Mouse (Mus musculus): ENCODE data around the gene Ccdc141. TPM values are rescaled to one million over a fixed set of nuclear protein-coding genes. Genes with fewer than 3 reads are reported as not detected.

Gene Ccdc141
- polyA plus RNA-seq, 1 experiment from 2014 or later: 13.6 TPM

DNA sequence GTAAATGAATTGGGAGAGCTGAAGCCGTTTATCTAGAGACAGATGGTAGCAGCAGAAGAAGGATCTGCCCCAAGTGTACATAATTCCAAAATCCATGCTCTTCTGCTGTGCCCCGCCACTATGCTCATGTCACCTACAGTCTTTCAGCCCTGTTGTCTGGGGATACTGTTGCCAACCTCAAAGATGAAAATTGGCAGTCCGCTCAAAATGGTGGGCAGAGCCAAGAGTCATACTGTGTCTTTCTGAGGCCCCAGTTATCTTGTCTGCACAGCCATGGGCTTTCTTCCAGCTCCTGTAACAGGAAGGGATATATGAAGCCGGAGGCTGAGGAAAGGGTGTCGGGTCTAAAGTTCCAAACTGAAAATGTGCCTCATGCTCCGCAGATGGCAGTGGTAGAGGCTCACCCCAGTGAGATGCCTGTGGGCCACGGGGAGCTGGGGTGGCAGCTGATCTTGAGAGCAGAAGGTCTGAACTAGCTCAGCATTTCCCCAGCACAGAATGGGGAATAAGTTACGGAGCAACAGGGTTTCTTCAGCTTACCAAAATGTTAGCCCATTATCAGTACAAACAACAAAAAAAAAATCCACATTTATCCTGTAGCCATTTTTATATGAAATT, 60.8 kb downstream of the Ccdc141 start:
- no peak for ATAC-seq (ENCODE audit: low FRiP score, low TSS enrichment)
- Histone ChIP-seq H3K27ac (ENCODE audit: low read depth, low read length) (no peak overlapping the region), H3K36me3 (ENCODE audit: control insufficient read depth, insufficient read depth, low read length) (no peaks in the 10 kb centered on the region), H3K4me2 (replicated peaks; ENCODE audit: low read depth, low read length) (no peak overlapping the region), H3K27me3 (ENCODE audit: control insufficient read depth, insufficient read depth, low read length) (no peaks in the 10 kb centered on the region), H3K9me3 (ENCODE audit: control insufficient read depth, low read length) (no peaks in the 10 kb centered on the region), H3K4me3 (ENCODE audit: low read length) (no peak overlapping the region), H3K4me1 (ENCODE audit: control insufficient read depth, insufficient read depth, low read length) (no peaks in the 10 kb centered on the region), H3K9ac (ENCODE audit: low read depth, low read length) (no peak overlapping the region)
- 84% methylated on average over 8 of the region's 8 CpGs for WGBS

DNA sequence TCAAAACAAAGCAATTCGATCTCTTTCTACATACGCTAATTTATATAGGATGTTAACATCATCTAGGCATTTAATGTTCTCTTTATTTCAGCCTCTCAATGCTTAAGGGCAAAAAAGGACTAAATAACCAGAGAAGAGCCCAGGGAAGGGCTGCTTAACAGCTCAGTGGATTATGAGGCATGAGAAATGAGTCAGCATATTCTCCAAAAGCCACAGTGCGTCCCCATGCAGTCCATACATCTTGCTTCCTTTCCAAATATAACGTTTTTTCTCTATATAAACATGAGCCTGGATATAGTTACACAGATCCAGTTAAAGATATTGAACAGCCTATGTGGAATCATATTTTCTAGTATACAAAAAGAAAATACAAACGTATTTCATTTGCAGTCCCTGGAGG, 61.9 kb downstream of the Ccdc141 start:
- Histone ChIP-seq H3K27me3 (ENCODE audit: control insufficient read depth, insufficient read depth, low read length) (no peaks in the 10 kb centered on the region), H3K9ac (ENCODE audit: low read depth, low read length) (no peak overlapping the region), H3K4me1 (ENCODE audit: control insufficient read depth, insufficient read depth, low read length) (no peaks in the 10 kb centered on the region), H3K27ac (ENCODE audit: low read depth, low read length) (no peak overlapping the region), H3K9me3 (ENCODE audit: control insufficient read depth, low read length) (no peaks in the 10 kb centered on the region), H3K36me3 (ENCODE audit: control insufficient read depth, insufficient read depth, low read length) (no peaks in the 10 kb centered on the region), H3K4me2 (replicated peaks; ENCODE audit: low read depth, low read length) (no peak overlapping the region), H3K4me3 (ENCODE audit: low read length) (no peak overlapping the region)
- 85% methylated on average over 5 of the region's 5 CpGs for WGBS
- ATAC-seq (ENCODE audit: low FRiP score, low TSS enrichment): no peak

DNA sequence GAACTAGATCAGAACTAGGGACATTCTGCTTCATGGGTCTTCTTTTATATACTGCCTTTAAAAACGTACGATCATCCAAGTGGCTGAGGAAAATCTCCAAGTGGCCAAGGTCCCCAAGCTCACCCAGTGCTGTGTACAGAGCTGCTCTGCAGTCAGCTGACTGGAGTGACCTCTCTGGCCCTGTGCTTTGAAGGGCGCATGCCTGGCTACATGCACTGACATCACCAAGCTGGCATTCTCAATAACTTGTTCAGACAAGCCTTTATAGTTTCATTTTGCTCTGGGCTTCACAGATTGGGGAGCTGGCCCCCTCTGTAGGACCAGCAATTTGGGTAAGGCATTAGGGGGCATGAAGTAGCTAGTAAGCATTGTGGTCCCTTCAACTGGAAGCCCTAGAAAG, 64.3 kb downstream of the Ccdc141 start:
- H3K9ac ChIP-seq (ENCODE audit: low read depth, low read length): no peak overlapping the region
- H3K27me3 ChIP-seq (ENCODE audit: control insufficient read depth, insufficient read depth, low read length): no peaks in the 10 kb centered on the region
- 91% methylated on average over 3 of the region's 3 CpGs for WGBS
- no peaks in the 10 kb centered on the region for H3K36me3 ChIP-seq (ENCODE audit: control insufficient read depth, insufficient read depth, low read length)
- no peaks in the 10 kb centered on the region for H3K4me1 ChIP-seq (ENCODE audit: control insufficient read depth, insufficient read depth, low read length)
- H3K9me3 ChIP-seq (ENCODE audit: control insufficient read depth, low read length): no peaks in the 10 kb centered on the region
- no peak overlapping the region for H3K4me3 ChIP-seq (ENCODE audit: low read length)
- no peak overlapping the region for H3K4me2 ChIP-seq (replicated peaks; ENCODE audit: low read depth, low read length)
- H3K27ac ChIP-seq (ENCODE audit: low read depth, low read length): no peak overlapping the region
- no peak for ATAC-seq (ENCODE audit: low FRiP score, low TSS enrichment)

DNA sequence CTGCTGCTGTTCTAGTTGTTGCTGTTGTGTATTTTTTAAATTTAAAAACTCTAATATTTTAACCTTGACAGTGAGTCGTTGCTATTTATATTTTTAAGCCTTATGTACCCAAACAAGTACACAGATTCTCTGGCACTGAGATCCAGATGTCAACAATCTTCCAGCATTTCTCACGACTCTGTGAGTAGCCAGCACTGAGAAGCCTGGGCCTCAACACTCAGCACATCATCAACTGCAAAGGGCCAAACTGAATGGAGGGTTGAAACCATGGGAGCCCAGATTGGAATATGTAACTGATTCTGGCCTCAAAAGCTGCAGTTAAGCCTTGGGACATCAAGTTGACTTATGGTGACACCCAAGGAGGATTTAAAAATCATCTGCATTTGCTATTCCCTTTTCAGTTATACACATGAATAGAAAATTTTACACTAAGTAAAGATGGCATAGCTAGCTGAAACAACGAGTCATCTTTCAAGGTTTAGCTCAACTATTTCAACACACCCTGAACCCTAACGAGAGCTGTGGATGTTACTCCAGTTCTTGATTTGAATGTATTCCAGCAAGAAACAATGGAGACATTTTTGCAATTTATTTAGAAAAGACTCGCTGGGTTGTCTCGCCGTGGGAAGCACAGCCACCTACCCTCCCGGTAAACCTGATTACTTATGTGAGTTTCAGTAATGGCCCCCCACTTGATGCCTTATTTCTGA, 65.3 kb downstream of the Ccdc141 start:
- no peak overlapping the region for H3K27ac ChIP-seq (ENCODE audit: low read depth, low read length)
- no peaks in the 10 kb centered on the region for H3K36me3 ChIP-seq (ENCODE audit: control insufficient read depth, insufficient read depth, low read length)
- no peaks in the 10 kb centered on the region for H3K27me3 ChIP-seq (ENCODE audit: control insufficient read depth, insufficient read depth, low read length)
- H3K4me3 ChIP-seq (ENCODE audit: low read length): no peak overlapping the region
- no peaks in the 10 kb centered on the region for H3K9me3 ChIP-seq (ENCODE audit: control insufficient read depth, low read length)
- 91% methylated on average over 8 of the region's 8 CpGs for WGBS
- no peak for ATAC-seq (ENCODE audit: low FRiP score, low TSS enrichment)
- H3K4me1 ChIP-seq (ENCODE audit: control insufficient read depth, insufficient read depth, low read length): no peaks in the 10 kb centered on the region
- no peak overlapping the region for H3K4me2 ChIP-seq (replicated peaks; ENCODE audit: low read depth, low read length)
- no peak overlapping the region for H3K9ac ChIP-seq (ENCODE audit: low read depth, low read length)

DNA sequence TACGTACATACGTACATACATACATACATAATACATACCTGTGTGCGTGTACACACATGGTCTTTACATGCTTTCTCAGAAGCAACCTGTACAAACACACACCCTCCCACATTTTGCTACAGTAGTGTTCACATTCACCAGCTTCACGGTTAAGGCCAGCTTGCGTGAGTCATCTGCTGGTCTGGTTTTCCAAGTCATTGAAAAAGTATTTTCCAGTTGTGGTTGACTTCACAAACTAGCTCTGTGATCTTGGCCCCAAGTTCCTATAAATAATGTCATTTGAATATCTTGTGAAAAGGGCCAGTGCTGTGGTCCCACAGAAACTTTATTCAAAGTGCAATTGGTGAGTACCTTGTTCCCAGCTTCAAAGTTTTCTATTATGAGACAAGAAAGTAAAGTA, 67.9 kb downstream of the Ccdc141 start:
- H3K9me3 ChIP-seq (ENCODE audit: control insufficient read depth, low read length): no peaks in the 10 kb centered on the region
- no peaks in the 10 kb centered on the region for H3K4me1 ChIP-seq (ENCODE audit: control insufficient read depth, insufficient read depth, low read length)
- no peak overlapping the region for H3K4me3 ChIP-seq (ENCODE audit: low read length)
- no peak overlapping the region for H3K4me2 ChIP-seq (replicated peaks; ENCODE audit: low read depth, low read length)
- 80% methylated on average over 5 of the region's 5 CpGs for WGBS
- no peak overlapping the region for H3K27ac ChIP-seq (ENCODE audit: low read depth, low read length)
- no peaks in the 10 kb centered on the region for H3K36me3 ChIP-seq (ENCODE audit: control insufficient read depth, insufficient read depth, low read length)
- no peak overlapping the region for H3K9ac ChIP-seq (ENCODE audit: low read depth, low read length)
- ATAC-seq (ENCODE audit: low FRiP score, low TSS enrichment): no peak
- no peaks in the 10 kb centered on the region for H3K27me3 ChIP-seq (ENCODE audit: control insufficient read depth, insufficient read depth, low read length)

GRCm38 (mm10) chr2:77099814-77100213, 70.6 kb downstream of the Ccdc141 start:
- Histone ChIP-seq H3K9me3 (ENCODE audit: control insufficient read depth, low read length) (no peaks in the 10 kb centered on the region), H3K4me2 (replicated peaks; ENCODE audit: low read depth, low read length) (no peak overlapping the region), H3K4me3 (ENCODE audit: low read length) (no peak overlapping the region), H3K27ac (ENCODE audit: low read depth, low read length) (no peak overlapping the region), H3K36me3 (ENCODE audit: control insufficient read depth, insufficient read depth, low read length) (no peaks in the 10 kb centered on the region), H3K4me1 (ENCODE audit: control insufficient read depth, insufficient read depth, low read length) (no peaks in the 10 kb centered on the region), H3K9ac (ENCODE audit: low read depth, low read length) (no peak overlapping the region), H3K27me3 (ENCODE audit: control insufficient read depth, insufficient read depth, low read length) (no peaks in the 10 kb centered on the region)
- no peak for ATAC-seq (ENCODE audit: low FRiP score, low TSS enrichment)
- WGBS: 84% methylated on average over 2 of the region's 2 CpGs

GRCm38 (mm10) chr2:77098769-77099168, 71.7 kb downstream of the Ccdc141 start:
- Histone ChIP-seq H3K27ac (ENCODE audit: low read depth, low read length) (no peak overlapping the region; the same call in 1 of the 2 replicates), H3K9me3 (ENCODE audit: control insufficient read depth, low read length) (no peaks in the 10 kb centered on the region), H3K27me3 (ENCODE audit: control insufficient read depth, insufficient read depth, low read length) (no peaks in the 10 kb centered on the region)

GRCm38 (mm10) chr2:77091749-77092148, 78.7 kb downstream of the Ccdc141 start:
- ATAC-seq (ENCODE audit: low FRiP score, low TSS enrichment): no peak
- H3K36me3 ChIP-seq (ENCODE audit: control insufficient read depth, insufficient read depth, low read length): no peaks in the 10 kb centered on the region
- H3K27me3 ChIP-seq (ENCODE audit: control insufficient read depth, insufficient read depth, low read length): no peaks in the 10 kb centered on the region
- H3K27ac ChIP-seq (ENCODE audit: low read depth, low read length): no peak overlapping the region
- WGBS: 97% methylated on average over 4 of the region's 4 CpGs
- H3K9me3 ChIP-seq (ENCODE audit: control insufficient read depth, low read length): no peaks in the 10 kb centered on the region
- H3K4me2 ChIP-seq (replicated peaks; ENCODE audit: low read depth, low read length): no peak overlapping the region
- H3K4me1 ChIP-seq (ENCODE audit: control insufficient read depth, insufficient read depth, low read length): no peaks in the 10 kb centered on the region
- no peak overlapping the region for H3K9ac ChIP-seq (ENCODE audit: low read depth, low read length)
- H3K4me3 ChIP-seq (ENCODE audit: low read length): no peak overlapping the region

More at GRCm38 (mm10) chr2:77098769-77099168, 71.7 kb downstream of the Ccdc141 start:
- no peaks in the 10 kb centered on the region for H3K4me1 ChIP-seq (ENCODE audit: control insufficient read depth, insufficient read depth, low read length)
- H3K9ac ChIP-seq (ENCODE audit: low read depth, low read length): no peak overlapping the region
- H3K4me2 ChIP-seq (replicated peaks; ENCODE audit: low read depth, low read length): no peak overlapping the region
- WGBS: 80% methylated on average over 3 of the region's 3 CpGs
- H3K36me3 ChIP-seq (ENCODE audit: control insufficient read depth, insufficient read depth, low read length): no peaks in the 10 kb centered on the region
- H3K4me3 ChIP-seq (ENCODE audit: low read length): no peak overlapping the region
- no peak for ATAC-seq (ENCODE audit: low FRiP score, low TSS enrichment)

GRCm38 (mm10) chr2:77085313-77085712, 85.1 kb downstream of the Ccdc141 start:
- Histone ChIP-seq H3K4me1 (ENCODE audit: control insufficient read depth, insufficient read depth, low read length) (no peaks in the 10 kb centered on the region), H3K4me3 (ENCODE audit: low read length) (no peak overlapping the region), H3K9me3 (ENCODE audit: control insufficient read depth, low read length) (no peaks in the 10 kb centered on the region), H3K27me3 (ENCODE audit: control insufficient read depth, insufficient read depth, low read length) (no peaks in the 10 kb centered on the region), H3K36me3 (ENCODE audit: control insufficient read depth, insufficient read depth, low read length) (no peaks in the 10 kb centered on the region), H3K27ac (ENCODE audit: low read depth, low read length) (no peak overlapping the region), H3K9ac (ENCODE audit: low read depth, low read length) (no peak overlapping the region), H3K4me2 (replicated peaks; ENCODE audit: low read depth, low read length) (no peak overlapping the region)
- no peak for ATAC-seq (ENCODE audit: low FRiP score, low TSS enrichment)

Measured in kidney, embryonic 14.5 days (tissue).